Mouse (Mus musculus) induced T-regulatory cell, adult 2 months (primary cell): ENCODE data around the gene Gm10160.
A peak's percentile ranks its signal among the peaks of the same experiment; 100 is the strongest.

Experiments
- DNase-seq: peaks from one replicate; pipeline ENCODE4 v3.0.0-alpha.2; 2012; ENCODE audit warnings: low read depth

Gene Gm10160

DNA sequence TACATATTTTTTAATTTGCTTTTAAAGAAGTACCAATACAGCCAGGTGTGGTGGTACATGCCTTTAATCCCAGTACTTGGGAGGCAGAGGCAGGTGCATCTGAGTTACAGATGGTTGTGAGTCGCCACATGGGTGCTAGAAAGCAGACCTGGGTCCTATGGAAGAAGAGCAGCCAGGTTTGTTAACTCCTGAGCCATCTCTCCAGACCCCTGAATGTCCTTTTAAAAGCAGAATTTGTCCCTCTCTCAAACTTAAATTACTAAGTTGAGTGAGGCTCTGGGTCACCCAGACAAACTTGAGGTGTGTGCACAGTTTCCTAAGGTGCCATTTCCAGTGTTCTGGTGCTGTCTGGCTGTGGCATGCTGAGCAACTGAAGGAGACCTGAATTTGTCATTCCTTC, at the start of gene Gm10160:
Gene Gm10160 (minus strand): TSS at position 101 of the 400 bp plus-strand sequence.
- DNase-seq = no peak

DNA sequence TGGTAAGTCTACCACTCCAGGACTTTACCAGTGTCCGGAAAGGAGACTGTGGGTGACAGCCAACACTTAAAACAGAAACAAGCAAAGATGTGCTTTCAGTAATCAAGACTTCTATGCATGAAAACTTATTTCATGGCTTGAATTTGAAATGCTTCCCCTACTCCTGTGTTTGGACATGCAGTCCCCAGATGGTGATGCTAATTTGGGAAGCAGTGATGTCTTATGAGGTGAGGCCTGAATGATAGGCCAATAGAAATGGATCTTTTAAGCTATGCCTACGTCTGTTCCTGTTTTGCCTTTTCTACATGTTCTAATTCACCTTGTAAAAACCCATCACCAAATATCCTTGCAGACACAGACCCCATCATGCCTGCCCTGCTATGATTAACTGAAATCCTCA, 49.3 kb upstream of the Gm10160 start:
- no peak for DNase-seq

DNA sequence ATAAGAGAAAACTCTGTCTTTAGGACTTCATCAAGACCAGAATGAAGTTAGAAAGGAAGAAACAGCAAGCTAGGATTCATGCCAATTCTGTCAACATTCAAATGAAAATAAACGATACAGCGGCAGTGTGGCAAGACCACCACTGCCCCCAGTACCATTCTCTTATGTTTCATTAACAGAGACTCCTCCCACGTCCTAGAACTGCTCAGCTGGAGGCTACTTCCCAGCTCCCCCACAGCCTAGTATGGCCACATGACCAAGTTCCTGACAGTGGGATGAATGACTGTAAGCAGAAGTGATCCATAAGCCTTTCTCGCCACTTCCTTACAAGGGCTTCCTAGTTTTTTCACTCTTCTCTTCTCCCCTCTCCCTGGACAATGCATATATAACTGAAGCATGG, 48.5 kb upstream of the Gm10160 start:
- DNase-seq = no peak

DNA sequence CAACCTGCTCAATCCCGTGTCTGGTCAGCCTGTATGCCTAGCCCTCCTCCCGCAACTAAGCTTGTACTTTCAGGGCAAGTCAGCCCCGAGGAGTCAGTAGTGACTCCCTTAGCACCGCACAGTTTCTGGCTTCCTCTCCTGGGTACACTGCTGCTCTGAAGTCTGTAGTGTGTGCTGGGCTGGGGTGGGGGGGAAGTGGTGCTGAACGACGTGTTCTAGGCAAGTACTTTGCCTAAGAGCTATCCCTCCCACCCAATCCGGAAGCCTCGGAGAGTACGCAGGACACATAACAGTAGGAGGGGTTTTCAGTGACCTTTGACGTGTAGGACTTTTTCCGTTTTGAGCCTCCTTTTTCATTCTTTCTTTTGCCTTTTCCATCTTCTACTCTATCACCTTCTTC, 43.8 kb upstream of the Gm10160 start:
- no peak for DNase-seq

- no peak for DNase-seq
These were observed 29.5 kb upstream of the Gm10160 start for GRCm38 (mm10) chr7:81885128-81885527.

GRCm38 (mm10) chr7:81881600-81881999, 26.0 kb upstream of the Gm10160 start:
- DNase-seq = no peak

- DNase-seq = no peak
These were observed 25.2 kb upstream of the Gm10160 start for GRCm38 (mm10) chr7:81880797-81881196.

GRCm38 (mm10) chr7:81880286-81880685, 24.7 kb upstream of the Gm10160 start:
- no peak for DNase-seq

- no peak for DNase-seq
These were observed 19.8 kb upstream of the Gm10160 start for GRCm38 (mm10) chr7:81875372-81875771.

GRCm38 (mm10) chr7:81874636-81875035, 19.0 kb upstream of the Gm10160 start:
- no peak for DNase-seq

DNA sequence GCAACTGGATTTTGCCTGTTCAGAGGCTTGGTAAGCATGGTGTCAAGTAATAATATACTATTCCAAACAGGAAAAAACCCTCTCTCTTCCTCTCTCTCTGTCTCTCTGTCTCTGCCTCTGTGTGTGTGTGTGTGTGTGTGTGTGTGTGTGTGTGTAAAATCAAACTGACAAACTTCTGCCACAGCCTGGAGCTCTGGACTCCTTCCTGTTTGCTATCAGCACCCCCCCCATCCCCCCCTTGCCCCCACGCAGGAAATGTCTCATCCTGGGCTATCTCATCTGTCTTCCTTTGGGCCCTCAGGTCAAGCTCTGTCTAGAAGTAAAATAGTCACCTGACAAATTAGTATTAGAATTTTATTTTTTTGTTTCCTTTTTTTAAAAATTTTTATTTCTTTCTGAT, 18.2 kb upstream of the Gm10160 start:
- DNase-seq = no peak

DNA sequence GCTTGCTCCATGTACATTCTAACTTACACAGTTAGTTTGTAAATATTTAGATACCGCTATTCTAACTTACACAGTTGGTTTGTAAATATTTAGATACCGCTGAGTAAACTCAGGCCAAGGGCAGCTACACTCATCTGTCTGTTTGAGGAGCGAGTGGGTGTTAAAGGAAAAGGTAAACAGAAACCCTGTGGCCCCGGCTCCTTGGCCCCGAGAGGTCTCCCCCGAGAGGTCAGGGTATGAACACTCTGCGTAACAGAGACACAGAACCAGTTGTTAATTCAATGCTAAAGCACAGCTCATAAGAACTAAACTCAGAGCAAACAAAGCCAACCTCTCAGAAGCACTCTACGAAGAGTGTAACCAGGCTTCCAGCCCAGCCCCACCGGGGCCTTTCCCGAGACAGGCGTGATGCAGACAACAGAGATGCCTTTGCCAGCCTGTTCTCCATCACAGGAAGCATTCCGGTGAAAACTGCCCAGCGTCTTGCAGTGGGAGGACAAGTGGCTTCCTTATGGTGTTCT, 17.0 kb upstream of the Gm10160 start:
- no peak for DNase-seq

DNA sequence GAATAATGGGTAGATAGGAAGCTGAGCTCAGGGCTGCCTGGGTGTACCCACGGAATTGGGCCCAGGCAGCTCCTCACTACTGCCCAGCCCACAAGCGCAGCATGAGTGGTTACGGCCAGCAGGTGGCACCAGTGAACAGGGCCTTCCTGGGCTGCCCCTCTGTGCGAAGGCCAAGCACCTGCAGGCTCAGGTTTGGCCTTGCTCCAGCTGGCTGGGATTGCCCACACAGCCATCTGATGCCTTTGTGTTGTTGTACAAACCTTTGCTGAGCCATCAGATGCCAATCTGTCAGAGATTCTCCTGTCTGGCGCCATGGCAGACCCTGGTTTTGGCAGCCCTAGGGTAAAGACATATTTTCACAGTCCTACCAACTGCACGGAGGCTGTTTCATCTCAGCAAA, 12.6 kb upstream of the Gm10160 start:
- peak; percentile 83 for DNase-seq

- no peak for DNase-seq
These were observed 11.8 kb upstream of the Gm10160 start for GRCm38 (mm10) chr7:81867231-81867930.

DNA sequence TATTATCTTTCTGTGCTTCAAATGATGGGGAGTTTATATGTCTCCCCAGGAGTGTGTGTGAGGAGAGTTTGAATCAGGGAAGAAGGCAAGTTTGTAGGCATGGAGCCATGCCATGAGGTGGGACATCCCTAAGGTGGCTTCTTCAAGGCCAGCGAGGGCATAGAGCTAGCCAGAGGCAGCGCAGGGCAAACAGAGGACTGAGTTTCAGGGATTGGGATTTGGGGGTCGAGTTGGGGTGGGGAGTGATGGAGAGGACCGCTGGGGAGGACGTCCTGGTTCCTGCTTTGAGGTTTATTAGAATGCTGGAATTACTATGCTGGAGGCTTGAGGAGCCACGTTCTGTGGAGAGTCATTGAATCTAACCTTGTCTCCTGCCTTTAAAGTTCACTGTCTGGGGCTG, 10.3 kb upstream of the Gm10160 start:
- DNase-seq = no peak

DNA sequence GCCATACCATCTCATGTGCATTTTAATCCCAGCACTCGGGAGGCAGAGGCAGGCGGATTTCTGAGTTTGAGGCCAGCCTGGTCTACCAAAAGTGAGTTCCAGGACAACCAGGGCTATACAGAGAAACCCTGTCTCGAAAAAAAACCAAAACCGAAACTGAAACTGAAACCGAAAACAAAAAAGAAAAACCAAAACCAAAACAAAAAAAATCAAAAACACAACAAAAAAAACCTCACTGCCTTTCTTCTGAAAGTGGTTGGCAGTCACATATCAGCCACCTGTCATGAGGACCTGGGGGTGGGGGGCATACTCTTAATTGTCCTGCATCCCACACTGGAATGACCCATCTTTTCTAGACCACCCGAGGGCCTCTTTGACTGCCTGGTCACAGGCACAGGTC, 9.0 kb upstream of the Gm10160 start:
- DNase-seq = peak; percentile 81

- peak; percentile 76 for DNase-seq
These were observed 7.3 kb upstream of the Gm10160 start for GRCm38 (mm10) chr7:81862587-81863583.

DNA sequence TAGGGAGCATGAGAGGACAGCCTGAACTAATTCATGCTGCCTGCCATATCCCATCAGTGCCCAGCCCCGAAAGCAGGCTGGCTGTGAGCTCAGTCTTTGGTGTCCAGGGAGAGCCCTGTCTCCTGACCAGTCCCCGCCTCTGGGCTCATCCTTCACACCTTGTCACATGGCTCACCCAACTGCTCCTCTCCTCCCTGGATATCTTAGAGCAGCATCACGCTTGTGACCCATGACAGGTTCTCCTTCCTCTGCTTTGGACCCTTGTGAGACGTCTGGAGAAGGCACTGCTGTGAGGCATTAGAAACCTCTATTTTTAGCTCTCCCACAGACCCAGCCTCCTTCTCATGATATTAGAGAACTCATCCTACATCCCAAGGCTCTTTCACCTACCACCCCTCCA, 6.3 kb upstream of the Gm10160 start:
- no peak for DNase-seq

- DNase-seq = no peak
These were observed 5.9 kb upstream of the Gm10160 start for GRCm38 (mm10) chr7:81861461-81861860.

- DNase-seq = no peak
These were observed 5.4 kb upstream of the Gm10160 start for GRCm38 (mm10) chr7:81860996-81861395.

- DNase-seq = peak; percentile 29
These were observed 4.5 kb upstream of the Gm10160 start for GRCm38 (mm10) chr7:81860071-81860470.

- DNase-seq = peak; percentile 46
These were observed 3.6 kb upstream of the Gm10160 start, which contains the start of gene Tm6sf1 for GRCm38 (mm10) chr7:81858968-81859721. Gene Tm6sf1, plus strand, starts transcription at chr7:81859001.
